Mouse (Mus musculus) left cerebral cortex, postnatal 4 days (tissue): ENCODE measurements around the gene Spint3. TPM values are rescaled to one million over a fixed set of nuclear protein-coding genes. Genes with fewer than 3 reads are reported as not detected.
A peak's percentile ranks its signal among the peaks of the same experiment; 100 is the strongest.
"Not testable (repeated sequence)": the region's sequence is repeated elsewhere in the genome, so short reads cannot be mapped to it uniquely, and the experiment has no call there.

ENCODE experiments used
- DNase-seq: peaks from one replicate; pipeline ENCODE4 v3.0.0-alpha.2; 2022
- intact Hi-C: fragments of 180-260 bp; cut with DNase I; formaldehyde crosslinking; loops from one replicate; pipeline ENCODE4 v1.15.1; 2025
- total RNA-seq, 2 experiments: library from RNA; stranded (reverse); gene quantifications; 2 replicates each; pipeline ENCODE4 v1.2.3; 2021

Spint3 gene
- not detected for total RNA-seq

GRCm38 (mm10) chr2:164573359-164573758, at the start of gene Spint3:
Spint3 (minus strand) TSS chr2:164573459.
- DNase-seq, intact Hi-C loops: not testable (repeated sequence)

- intact Hi-C loops, result no loop called here
- no peak for DNase-seq
These were observed 48.5 kb upstream of the Spint3 start for GRCm38 (mm10) chr2:164621775-164622174.

GRCm38 (mm10) chr2:164619050-164619449, 45.8 kb upstream of the Spint3 start:
- intact Hi-C loops, result no loop called here
- no peak for DNase-seq

GRCm38 (mm10) chr2:164615386-164615785, 42.1 kb upstream of the Spint3 start:
- intact Hi-C loops, result no loop called here
- DNase-seq, result no peak

- DNase-seq, result peak; percentile 55
- intact Hi-C loops, result not testable (repeated sequence)
These were observed 40.2 kb upstream of the Spint3 start, which contains the start of the genes Wfdc6b and Wfdc8 for GRCm38 (mm10) chr2:164613471-164613870. Wfdc6b (plus strand) TSS chr2:164613522. Wfdc8 (minus strand) TSS chr2:164613626.

GRCm38 (mm10) chr2:164608781-164609180, 35.5 kb upstream of the Spint3 start:
- intact Hi-C loops, result no loop called here
- peak; percentile 8 for DNase-seq

- intact Hi-C loops, result no loop called here
These were observed 31.2 kb upstream of the Spint3 start for GRCm38 (mm10) chr2:164604411-164604810.

DNA sequence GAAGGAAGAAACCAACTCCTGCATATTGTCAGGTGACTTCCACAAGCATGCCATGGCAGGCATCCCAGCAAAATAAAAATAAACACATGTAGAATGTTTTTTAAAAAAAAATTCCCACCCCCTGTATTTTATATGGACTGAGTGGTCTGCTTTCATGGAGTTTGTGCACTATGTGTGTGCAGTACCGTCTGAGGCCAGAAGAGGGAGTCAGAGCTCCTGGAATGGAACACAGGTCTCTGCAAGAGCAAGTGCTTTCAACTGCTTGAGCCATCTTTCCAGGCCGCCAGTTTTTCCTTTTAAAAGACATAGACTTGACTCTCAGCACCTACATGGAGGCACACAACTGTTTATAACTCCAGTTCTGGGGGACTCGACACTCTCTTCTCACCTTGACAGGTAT, 30.2 kb upstream of the Spint3 start:
- intact Hi-C loops, result no loop called here
- no peak for DNase-seq

More at GRCm38 (mm10) chr2:164604411-164604810, 31.2 kb upstream of the Spint3 start:
- no peak for DNase-seq

DNA sequence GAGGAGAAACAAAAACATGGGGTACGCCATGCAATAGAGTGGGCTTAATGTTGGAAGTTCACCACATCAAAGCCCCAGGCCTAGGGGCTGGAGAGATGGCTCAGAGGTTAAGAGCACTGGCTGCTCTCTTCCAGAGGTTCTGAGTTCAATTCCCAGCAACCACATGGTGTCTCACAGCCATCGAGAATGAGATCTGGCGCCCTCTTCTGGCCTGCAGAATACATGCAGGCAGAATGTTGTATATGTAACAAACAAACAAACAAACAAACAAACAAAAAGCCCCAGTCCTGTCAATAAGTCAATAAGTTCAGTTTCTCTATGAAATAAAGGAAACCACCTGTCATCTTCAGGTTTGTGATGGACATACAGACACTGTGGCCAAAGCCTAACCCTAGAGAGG, 26.9 kb upstream of the Spint3 start:
- DNase-seq, result no peak
- intact Hi-C loops, result no loop called here

DNA sequence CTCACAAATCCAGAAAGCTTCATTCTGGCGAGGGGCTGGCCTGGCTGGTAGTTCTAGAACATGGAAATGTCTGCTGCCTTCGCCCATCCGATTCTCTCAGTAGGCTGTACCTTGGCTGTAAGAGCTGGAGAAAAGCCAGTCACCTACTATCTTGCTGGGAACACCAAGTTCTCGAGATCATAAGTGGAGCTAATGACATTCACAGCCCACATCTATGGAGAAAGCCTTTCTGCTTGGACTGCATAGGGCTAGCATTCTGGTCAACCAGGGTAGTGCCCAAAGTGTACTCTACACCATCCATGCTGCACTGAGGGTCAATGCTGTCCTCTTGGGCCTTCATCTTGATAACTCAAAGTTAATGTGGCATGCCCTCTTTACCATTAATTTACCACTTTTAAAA, 20.2 kb upstream of the Spint3 start, which contains the start of gene Eppin:
Eppin (minus strand) TSS at position 101 of the 400 bp plus-strand sequence.
- DNase-seq, result no peak
- intact Hi-C loops, result loop anchor here (2.0 kb wide), 1 partner anchor 133 kb away; no protein-coding TSS in a partner anchor

DNA sequence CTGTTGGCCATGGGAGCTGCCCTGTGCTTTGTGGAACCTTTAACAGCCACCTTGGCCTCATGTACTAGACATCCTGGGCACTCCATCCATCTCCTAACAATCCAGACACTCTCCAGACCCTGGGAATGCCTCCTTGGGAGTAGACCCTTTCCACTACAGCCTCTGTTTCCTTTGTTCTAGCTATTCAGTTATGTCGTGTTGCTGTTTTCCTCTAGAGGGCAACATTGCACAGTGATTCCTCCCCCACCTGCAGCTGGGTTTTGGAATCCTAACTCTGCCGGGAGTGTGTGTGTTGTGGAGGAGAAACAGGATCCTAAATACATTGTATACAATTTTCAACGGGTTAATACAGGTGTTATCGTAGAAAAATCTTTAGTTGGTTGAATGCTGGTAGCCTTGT, 18.8 kb upstream of the Spint3 start:
- DNase-seq, result peak; percentile 13
- intact Hi-C loops, result loop anchor here (2.0 kb wide), 1 partner anchor 135 kb away; no protein-coding TSS in a partner anchor

GRCm38 (mm10) chr2:164585025-164585725, 11.9 kb upstream of the Spint3 start, which contains the start of gene Wfdc6a:
Wfdc6a (minus strand) TSS chr2:164585447.
- intact Hi-C loops, DNase-seq: not testable (repeated sequence)

DNA sequence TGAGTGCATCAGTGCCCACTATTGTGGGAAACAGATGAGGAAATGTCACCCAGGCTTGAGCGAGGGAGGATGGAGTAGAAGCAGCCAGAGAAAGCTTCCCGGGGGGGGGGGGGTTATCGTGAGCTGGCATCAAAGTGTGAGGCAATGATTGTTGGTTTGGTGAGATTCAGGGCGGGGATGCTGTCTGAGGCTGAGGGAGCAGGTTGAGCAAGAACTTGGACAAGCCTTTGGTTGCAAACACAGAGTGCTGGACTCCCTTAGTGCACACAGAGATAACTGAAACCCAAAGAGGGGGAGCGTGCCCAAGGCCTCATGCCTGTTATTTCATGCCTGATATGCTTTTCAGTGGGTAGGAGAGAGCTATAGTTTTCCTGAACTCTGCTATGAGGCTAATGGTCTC, 5.8 kb downstream of the Spint3 start:
- DNase-seq, result no peak

DNA sequence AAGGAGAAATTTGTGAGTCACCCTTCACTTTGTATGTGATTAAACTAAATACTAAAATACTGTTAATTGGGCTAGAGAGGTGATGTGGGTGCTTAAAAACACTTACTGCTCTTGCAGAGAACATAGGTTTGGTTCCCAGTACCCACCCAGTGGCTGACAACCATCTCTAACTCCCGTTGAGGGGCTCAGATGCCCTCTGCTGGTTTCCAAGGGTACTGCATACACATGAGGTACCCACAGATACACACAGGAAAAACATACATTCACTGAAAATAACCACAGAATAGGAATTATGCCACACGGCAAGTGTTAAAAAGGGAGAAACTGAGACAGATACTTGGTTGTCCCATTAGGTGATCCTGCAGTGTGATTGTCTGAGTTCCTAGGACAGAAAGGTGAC, 6.3 kb downstream of the Spint3 start:
- DNase-seq, result no peak
- intact Hi-C loops, result loop anchor here (10.0 kb wide), 1 partner anchor 142 kb away; no protein-coding TSS in a partner anchor

More for the DNA sequence above, 5.8 kb downstream of the Spint3 start:
- intact Hi-C loops, result loop anchor here (10.0 kb wide), 1 partner anchor 143 kb away; no protein-coding TSS in a partner anchor

GRCm38 (mm10) chr2:164564346-164564745, 8.9 kb downstream of the Spint3 start:
- DNase-seq, result peak; percentile 37
- intact Hi-C loops, result loop anchor here (10.0 kb wide), 1 partner anchor 140 kb away; no protein-coding TSS in a partner anchor

GRCm38 (mm10) chr2:164563339-164564038, 9.8 kb downstream of the Spint3 start:
- peak; percentile 17 for DNase-seq
- intact Hi-C loops, result loop anchor here (10.0 kb wide), 1 partner anchor 139 kb away; no protein-coding TSS in a partner anchor

- intact Hi-C loops, result loop anchor here (10.0 kb wide), 1 partner anchor 138 kb away; no protein-coding TSS in a partner anchor
These were observed 10.7 kb downstream of the Spint3 start, which contains the start of gene Wfdc2 for GRCm38 (mm10) chr2:164562391-164563188. Wfdc2 (plus strand) TSS chr2:164562413.

GRCm38 (mm10) chr2:164560106-164560505, 13.2 kb downstream of the Spint3 start:
- intact Hi-C loops, result loop anchor here (10.0 kb wide), 1 partner anchor 135 kb away; no protein-coding TSS in a partner anchor
- no peak for DNase-seq

More at GRCm38 (mm10) chr2:164562391-164563188, 10.7 kb downstream of the Spint3 start, which contains the start of gene Wfdc2:
- DNase-seq, result no peak

DNA sequence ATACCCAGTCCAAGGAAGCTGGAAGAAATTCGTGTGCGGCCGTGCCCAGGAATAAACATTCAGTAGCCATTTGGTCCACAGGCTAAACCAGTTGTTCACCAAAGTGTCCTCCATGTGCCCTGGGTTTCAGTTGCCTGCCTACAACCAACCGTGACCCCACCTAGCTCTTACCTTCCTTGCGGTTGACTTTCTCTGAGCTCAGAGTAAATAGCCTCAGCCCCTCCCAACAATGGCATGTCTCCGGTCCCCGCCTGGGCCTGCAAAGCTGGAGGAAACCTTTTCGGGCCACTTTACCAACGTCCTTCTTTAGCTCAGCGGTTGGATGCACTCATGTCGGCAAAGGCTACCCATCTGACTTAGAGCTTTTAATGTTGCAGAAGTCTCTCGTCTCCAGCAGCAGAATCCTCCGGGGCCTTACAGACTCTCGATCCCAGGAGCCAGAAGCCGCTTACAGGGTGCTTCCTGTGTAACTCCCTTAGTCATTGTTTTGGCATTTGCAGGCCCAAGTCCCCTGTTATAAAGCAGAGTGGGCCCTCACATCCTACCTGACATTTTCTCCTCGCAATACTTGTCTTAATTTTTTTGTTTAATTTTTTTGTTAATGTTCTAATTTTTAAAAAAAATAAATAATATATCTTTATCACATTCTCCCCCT, 14.1 kb downstream of the Spint3 start:
- intact Hi-C loops, result no loop called here
- DNase-seq, result no peak

GRCm38 (mm10) chr2:164558426-164558825, 14.8 kb downstream of the Spint3 start:
- intact Hi-C loops, result no loop called here
- no peak for DNase-seq
